Mouse (Mus musculus) forebrain, embryonic 15.5 days (tissue): ENCODE measurements around the gene Map4k4. TPM values are rescaled to one million over a fixed set of nuclear protein-coding genes. Genes with fewer than 3 reads are reported as not detected.

Experiments used
- ATAC-seq: fragments of 200-750 bp; cut with Nextera tagmentation; replicated peaks from 2 replicates; pipeline ENCODE4 v1.8.0; 2017; ENCODE audit warnings: mild to moderate bottlenecking, moderate TSS enrichment, moderate library complexity
- H3K27ac ChIP-seq: fragments of 300-500 bp; sonication (generic); replicated peaks from 2 replicates; pipeline ENCODE4 v1.5.1; 2015; ENCODE audit warnings: mild to moderate bottlenecking, inconsistent platforms
- H3K27me3 ChIP-seq: fragments of 300-500 bp; sonication (generic); 2 replicates; pipeline ENCODE4 v1.6.1; 2015; ENCODE audit warnings: inconsistent platforms
- H3K36me3 ChIP-seq: fragments of 300-500 bp; sonication (generic); 2 replicates; pipeline ENCODE4 v1.6.1; 2015; ENCODE audit warnings: mild to moderate bottlenecking, inconsistent platforms
- H3K4me1 ChIP-seq: fragments of 300-500 bp; sonication (generic); 2 replicates; pipeline ENCODE4 v1.6.1; 2015; ENCODE audit warnings: inconsistent platforms
- H3K4me2 ChIP-seq: fragments of 300-500 bp; sonication (generic); replicated peaks from 2 replicates; pipeline ENCODE4 v1.6.1; 2015; ENCODE audit warnings: mild to moderate bottlenecking, inconsistent platforms
- H3K4me3 ChIP-seq: fragments of 300-500 bp; sonication (generic); 2 replicates; pipeline ENCODE4 v1.5.1; 2015; ENCODE audit warnings: mild to moderate bottlenecking, inconsistent platforms
- H3K9ac ChIP-seq: fragments of 300-500 bp; sonication (generic); replicated peaks from 2 replicates; pipeline ENCODE4 v1.6.1; 2015; ENCODE audit warnings: mild to moderate bottlenecking, inconsistent platforms
- H3K9me3 ChIP-seq: fragments of 300-500 bp; sonication (generic); 2 replicates; pipeline ENCODE4 v1.6.1; 2016; ENCODE audit warnings: inconsistent platforms
- WGBS: fragments of 180-500 bp; shearing (Covaris S2); methylation state at CpG from one replicate; pipeline ENCODE4 v1.1.7; 2015; ENCODE audit warnings: mixed read lengths; 5-methylcytosine and 5-hydroxymethylcytosine counted together
- polyA plus RNA-seq: library from polyadenylated mRNA; unstranded; fragments of >200 nt; fragmentation: Nextera tagmentation; extraction: Ambion mirVana; gene quantifications from 2 replicates; pipeline ENCODE4 v1.2.1, GENCODE M21; 2015

Map4k4 gene
- polyA plus RNA-seq, 1 experiment from 2014 or later = 55.7 TPM

GRCm38 (mm10) chr1:39993921-39994320 is 93.2 kb downstream of the Map4k4 start:
- Histone ChIP-seq H3K9me3 (no peaks in the 10 kb centered on the region), H3K27ac (no peak overlapping the region), H3K4me3 (no peak overlapping the region), H3K9ac (no peak overlapping the region), H3K36me3 (peaks cover 85% of the 10 kb centered on the region), H3K4me2 (no peak overlapping the region), H3K4me1 (no peaks in the 10 kb centered on the region), H3K27me3 (no peaks in the 10 kb centered on the region)
- ATAC-seq = no peak
- WGBS = 83% methylated on average over 7 of the region's 7 CpGs

GRCm38 (mm10) chr1:39995593-39995992 is 94.9 kb downstream of the Map4k4 start:
- no peak overlapping the region for H3K9ac ChIP-seq
- H3K27me3 ChIP-seq = no peaks in the 10 kb centered on the region
- peaks cover 77% of the 10 kb centered on the region for H3K36me3 ChIP-seq
- H3K4me3 ChIP-seq = no peak overlapping the region
- H3K4me1 ChIP-seq = no peaks in the 10 kb centered on the region
- 70% methylated on average over 2 of the region's 2 CpGs for WGBS
- H3K9me3 ChIP-seq = no peaks in the 10 kb centered on the region
- no peak for ATAC-seq
- no peak overlapping the region for H3K4me2 ChIP-seq
- no peak overlapping the region for H3K27ac ChIP-seq

GRCm38 (mm10) chr1:40000476-40000875 is 99.8 kb downstream of the Map4k4 start:
- no peak for ATAC-seq
- Histone ChIP-seq H3K27ac (no peak overlapping the region), H3K27me3 (no peaks in the 10 kb centered on the region), H3K4me1 (no peaks in the 10 kb centered on the region), H3K36me3 (peaks cover 81% of the 10 kb centered on the region), H3K4me3 (no peak overlapping the region), H3K4me2 (no peak overlapping the region), H3K9me3 (no peaks in the 10 kb centered on the region), H3K9ac (no peak overlapping the region)
- WGBS = 84% methylated on average over 16 of the region's 16 CpGs

GRCm38 (mm10) chr1:40000899-40001298 is 100.2 kb downstream of the Map4k4 start:
- Histone ChIP-seq H3K36me3 (peaks cover 81% of the 10 kb centered on the region), H3K27ac (no peak overlapping the region), H3K4me1 (no peaks in the 10 kb centered on the region), H3K9ac (no peak overlapping the region), H3K4me2 (no peak overlapping the region), H3K9me3 (no peaks in the 10 kb centered on the region), H3K4me3 (no peak overlapping the region), H3K27me3 (no peaks in the 10 kb centered on the region)
- 0 out of 2 replicates have a peak, but pooled peaks have one; percentile 33 for ATAC-seq
- 75% methylated on average over 5 of the region's 5 CpGs for WGBS

- Histone ChIP-seq H3K27me3 (no peaks in the 10 kb centered on the region), H3K4me2 (no peak overlapping the region), H3K27ac (no peak overlapping the region), H3K36me3 (peaks cover 83% of the 10 kb centered on the region), H3K9ac (no peak overlapping the region), H3K4me3 (no peak overlapping the region), H3K4me1 (no peaks in the 10 kb centered on the region), H3K9me3 (no peaks in the 10 kb centered on the region)
- WGBS = 83% methylated on average over 4 of the region's 4 CpGs
- no peak for ATAC-seq
Measured at GRCm38 (mm10) chr1:40002129-40002727, 101.5 kb downstream of the Map4k4 start.

GRCm38 (mm10) chr1:40006043-40006651 is 105.4 kb downstream of the Map4k4 start:
- H3K4me2 ChIP-seq = no peak overlapping the region
- no peak overlapping the region for H3K27ac ChIP-seq
- no peak overlapping the region for H3K9ac ChIP-seq
- peaks cover 91% of the 10 kb centered on the region for H3K36me3 ChIP-seq
- ATAC-seq = peak; percentile 47; the same call in 1 of the 2 replicates
- no peaks in the 10 kb centered on the region for H3K9me3 ChIP-seq
- no peaks in the 10 kb centered on the region for H3K4me1 ChIP-seq
- 100% methylated on average over 4 of the region's 4 CpGs for WGBS
- no peaks in the 10 kb centered on the region for H3K27me3 ChIP-seq
- H3K4me3 ChIP-seq = no peak overlapping the region

- Histone ChIP-seq H3K4me1 (no peaks in the 10 kb centered on the region), H3K9me3 (no peaks in the 10 kb centered on the region), H3K4me2 (no peak overlapping the region), H3K27ac (no peak overlapping the region), H3K27me3 (no peaks in the 10 kb centered on the region), H3K36me3 (peaks cover 92% of the 10 kb centered on the region), H3K4me3 (no peak overlapping the region), H3K9ac (no peak overlapping the region)
- ATAC-seq = no peak
- 87% methylated on average over 17 of the region's 17 CpGs for WGBS
Measured at GRCm38 (mm10) chr1:40007962-40008471, 107.3 kb downstream of the Map4k4 start.

GRCm38 (mm10) chr1:40012696-40013095 is 112.0 kb downstream of the Map4k4 start:
- Histone ChIP-seq H3K4me2 (no peak overlapping the region), H3K27ac (no peak overlapping the region), H3K36me3 (peaks cover 96% of the 10 kb centered on the region), H3K27me3 (no peaks in the 10 kb centered on the region), H3K9me3 (no peaks in the 10 kb centered on the region), H3K4me1 (no peaks in the 10 kb centered on the region), H3K9ac (no peak overlapping the region), H3K4me3 (no peak overlapping the region)
- no peak for ATAC-seq
- 93% methylated on average over 8 of the region's 8 CpGs for WGBS

- H3K27ac ChIP-seq = no peak overlapping the region
Measured at GRCm38 (mm10) chr1:40015066-40015678, 114.5 kb downstream of the Map4k4 start.

GRCm38 (mm10) chr1:40021617-40022016 is 120.9 kb downstream of the Map4k4 start:
- Histone ChIP-seq H3K36me3 (peaks cover 88% of the 10 kb centered on the region), H3K4me3 (no peak overlapping the region), H3K4me2 (no peak overlapping the region), H3K9me3 (no peaks in the 10 kb centered on the region), H3K9ac (no peak overlapping the region), H3K27me3 (no peaks in the 10 kb centered on the region), H3K4me1 (no peaks in the 10 kb centered on the region), H3K27ac (no peak overlapping the region)
- no peak for ATAC-seq
- WGBS = 95% methylated on average over 4 of the region's 4 CpGs

More at GRCm38 (mm10) chr1:40015066-40015678, 114.5 kb downstream of the Map4k4 start:
- H3K4me1 ChIP-seq = no peaks in the 10 kb centered on the region
- no peak overlapping the region for H3K4me2 ChIP-seq
- H3K27me3 ChIP-seq = no peaks in the 10 kb centered on the region
- no peak overlapping the region for H3K9ac ChIP-seq
- no peaks in the 10 kb centered on the region for H3K9me3 ChIP-seq
- 89% methylated on average over 7 of the region's 7 CpGs for WGBS
- H3K36me3 ChIP-seq = peaks cover 94% of the 10 kb centered on the region
- no peak for ATAC-seq
- no peak overlapping the region for H3K4me3 ChIP-seq

GRCm38 (mm10) chr1:40022472-40023135 is 121.9 kb downstream of the Map4k4 start:
- H3K4me1 ChIP-seq = no peaks in the 10 kb centered on the region
- H3K36me3 ChIP-seq = peaks cover 87% of the 10 kb centered on the region
- no peaks in the 10 kb centered on the region for H3K9me3 ChIP-seq
- WGBS = 93% methylated on average over 9 of the region's 9 CpGs
- no peak overlapping the region for H3K27ac ChIP-seq
- H3K9ac ChIP-seq = no peak overlapping the region
- no peak overlapping the region for H3K4me3 ChIP-seq
- ATAC-seq = no peak
- H3K4me2 ChIP-seq = no peak overlapping the region
- H3K27me3 ChIP-seq = no peaks in the 10 kb centered on the region

- Histone ChIP-seq H3K9me3 (no peaks in the 10 kb centered on the region), H3K36me3 (peaks cover 85% of the 10 kb centered on the region)
Measured at GRCm38 (mm10) chr1:40023206-40023605, 122.5 kb downstream of the Map4k4 start.

More at GRCm38 (mm10) chr1:40023206-40023605, 122.5 kb downstream of the Map4k4 start:
- no peak overlapping the region for H3K4me2 ChIP-seq
- no peak overlapping the region for H3K4me3 ChIP-seq
- H3K27ac ChIP-seq = no peak overlapping the region
- H3K4me1 ChIP-seq = no peaks in the 10 kb centered on the region
- ATAC-seq = no peak
- H3K9ac ChIP-seq = no peak overlapping the region
- H3K27me3 ChIP-seq = no peaks in the 10 kb centered on the region
- 93% methylated on average over 15 of the region's 15 CpGs for WGBS
